Mouse (Mus musculus): ENCODE measurements at regions not wholly inside any gene's neighbourhood (a gene's known extent, or its start where the extent isn't known, plus 50 kb on each side); places are given as distances from the start of the nearest gene placed in this dataset.
"Not testable (repeated sequence)": the region's sequence is repeated elsewhere in the genome, so short reads cannot be mapped to it uniquely, and the experiment has no call there.

DNA sequence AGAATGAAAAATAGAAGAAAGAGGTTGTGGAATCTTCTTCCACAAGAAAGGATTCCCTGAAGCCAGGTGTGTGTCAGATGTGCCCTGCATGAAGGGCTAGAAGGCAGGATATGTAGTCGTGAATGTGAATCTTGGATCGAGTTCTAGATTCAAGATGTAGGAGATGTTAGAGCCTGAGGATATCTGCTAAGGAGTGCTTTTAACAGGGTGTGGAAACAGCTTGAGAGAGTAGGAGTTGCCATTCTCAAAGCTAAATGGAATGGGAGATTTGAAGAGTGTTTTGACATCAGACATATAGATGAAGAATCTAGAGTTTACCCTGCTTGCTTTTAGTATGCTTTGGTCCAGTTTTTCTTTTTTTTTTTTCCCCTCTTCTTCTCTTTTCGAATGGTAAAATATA is 590.3 kb downstream of the Sis start:
- DNase-seq: peak; percentile 1

- DNase-seq: not testable (repeated sequence)
Measured at GRCm38 (mm10) chr3:72359906-72360305, 607.8 kb downstream of the Sis start.

DNA sequence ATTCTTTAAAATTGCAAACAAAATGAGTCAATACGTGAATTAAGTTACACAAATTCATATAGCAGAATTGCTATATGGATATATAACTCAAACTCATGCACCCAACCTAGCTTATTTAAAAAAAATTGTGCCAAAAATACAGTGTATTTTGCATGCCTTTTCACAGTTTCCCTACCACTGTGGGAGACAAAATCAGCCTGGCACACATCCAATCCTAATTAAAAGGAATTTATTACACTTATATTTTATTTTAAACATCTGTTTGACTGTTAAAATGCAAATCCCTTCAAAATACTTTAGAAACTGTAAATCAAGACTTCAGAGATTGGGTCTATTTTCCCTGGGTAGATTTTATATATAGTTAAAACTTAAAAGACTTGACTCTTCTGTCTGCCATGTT is 639.6 kb downstream of the Sis start:
- no peak for DNase-seq

GRCm38 (mm10) chr3:72323877-72324276 is 643.8 kb downstream of the Sis start:
- no peak for DNase-seq

- no peak for DNase-seq
Measured at GRCm38 (mm10) chr3:72304654-72305053, 663.0 kb downstream of the Sis start.
